Mouse (Mus musculus): ENCODE measurements around the gene Tomm22. TPM values are rescaled to one million over a fixed set of nuclear protein-coding genes. Genes with fewer than 3 reads are reported as not detected.

Tomm22 gene
- total RNA-seq, 2 experiments from 2014 or later, result 109 to 139 TPM

DNA sequence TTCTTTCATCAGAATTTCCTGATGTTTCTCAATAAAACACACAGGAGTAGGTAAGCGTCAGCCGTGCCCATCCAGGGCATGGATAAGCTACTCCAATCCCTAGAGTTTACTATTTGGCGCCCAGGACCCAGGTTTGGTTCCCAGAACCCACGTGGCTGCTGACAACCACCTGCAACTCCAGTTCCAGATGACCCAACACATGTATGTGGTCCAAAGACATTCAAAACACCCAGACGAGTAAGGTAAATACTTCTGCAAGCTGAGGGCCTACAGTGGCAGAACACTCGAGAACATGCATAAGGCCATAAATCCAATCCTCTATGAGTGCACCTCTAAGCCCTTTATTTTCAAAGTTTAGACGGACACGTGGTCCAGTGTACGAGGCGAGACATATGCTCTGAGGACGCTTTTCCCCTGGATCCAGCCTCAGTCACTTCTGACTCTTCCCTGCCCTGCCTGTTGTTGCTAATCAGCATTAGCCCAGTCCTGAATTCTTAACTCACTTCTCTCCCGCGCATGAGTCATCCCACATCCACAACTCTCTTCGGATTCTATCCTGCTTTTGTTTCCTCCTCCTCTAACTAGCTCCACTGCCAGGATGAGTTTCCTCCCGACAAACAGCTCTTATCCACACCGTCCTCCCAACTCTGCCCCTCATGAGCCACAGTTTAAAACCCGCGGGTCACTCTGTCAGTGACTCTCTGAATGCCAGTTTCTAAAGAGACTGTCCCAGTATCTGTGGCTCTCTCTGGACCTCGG lies 13.2 kb downstream of the Tomm22 start:
- no peak for DNase-seq
- intact Hi-C loops (cut with DNase I), result no loop called here

DNA sequence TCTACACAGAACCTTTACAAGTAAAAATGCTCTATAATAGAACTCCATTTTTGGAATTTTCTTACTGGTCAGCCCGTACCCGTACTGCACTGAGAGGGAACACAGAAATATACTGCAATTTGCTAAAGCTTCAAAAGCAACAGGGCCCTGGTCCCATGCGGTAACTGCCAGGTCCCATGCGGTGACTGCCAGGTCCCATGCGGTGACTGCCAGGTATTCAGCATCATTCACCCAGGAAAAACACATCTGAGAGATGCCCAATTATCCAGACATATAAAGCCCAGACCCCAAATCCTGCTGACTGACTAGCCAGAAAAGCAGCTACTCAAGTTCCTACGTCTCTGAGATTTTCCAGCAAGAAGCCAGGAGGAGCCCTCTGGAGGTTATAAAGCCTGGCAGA lies 14.0 kb downstream of the Tomm22 start:
- no peak for DNase-seq
- intact Hi-C loops (cut with DNase I), result no loop called here

DNA sequence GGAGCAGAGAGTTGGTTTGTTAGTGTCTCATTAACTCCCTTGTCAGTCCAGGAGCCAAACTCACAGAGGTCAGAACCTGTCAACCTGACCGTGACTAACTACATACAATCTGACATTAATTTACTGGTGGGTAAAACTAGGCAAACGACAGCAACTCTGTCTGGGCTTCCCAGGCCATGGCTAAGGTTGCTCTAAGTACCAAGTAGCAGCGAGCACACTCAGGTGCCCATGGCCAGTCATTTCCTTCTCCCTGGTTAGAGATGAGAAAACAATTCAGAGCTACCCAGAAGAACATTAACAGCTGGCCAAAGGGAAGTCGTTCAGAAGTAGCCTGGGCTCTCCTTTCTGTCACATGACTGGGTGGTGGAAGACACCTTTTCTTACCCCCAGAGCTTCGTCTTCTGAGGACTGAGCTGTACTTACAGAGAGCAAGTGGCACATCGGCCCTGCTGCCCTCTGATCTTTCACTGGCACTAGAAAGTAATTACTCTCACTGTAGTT lies 14.5 kb downstream of the Tomm22 start:
- intact Hi-C loops (cut with DNase I), result no loop called here
- DNase-seq, result no peak

DNA sequence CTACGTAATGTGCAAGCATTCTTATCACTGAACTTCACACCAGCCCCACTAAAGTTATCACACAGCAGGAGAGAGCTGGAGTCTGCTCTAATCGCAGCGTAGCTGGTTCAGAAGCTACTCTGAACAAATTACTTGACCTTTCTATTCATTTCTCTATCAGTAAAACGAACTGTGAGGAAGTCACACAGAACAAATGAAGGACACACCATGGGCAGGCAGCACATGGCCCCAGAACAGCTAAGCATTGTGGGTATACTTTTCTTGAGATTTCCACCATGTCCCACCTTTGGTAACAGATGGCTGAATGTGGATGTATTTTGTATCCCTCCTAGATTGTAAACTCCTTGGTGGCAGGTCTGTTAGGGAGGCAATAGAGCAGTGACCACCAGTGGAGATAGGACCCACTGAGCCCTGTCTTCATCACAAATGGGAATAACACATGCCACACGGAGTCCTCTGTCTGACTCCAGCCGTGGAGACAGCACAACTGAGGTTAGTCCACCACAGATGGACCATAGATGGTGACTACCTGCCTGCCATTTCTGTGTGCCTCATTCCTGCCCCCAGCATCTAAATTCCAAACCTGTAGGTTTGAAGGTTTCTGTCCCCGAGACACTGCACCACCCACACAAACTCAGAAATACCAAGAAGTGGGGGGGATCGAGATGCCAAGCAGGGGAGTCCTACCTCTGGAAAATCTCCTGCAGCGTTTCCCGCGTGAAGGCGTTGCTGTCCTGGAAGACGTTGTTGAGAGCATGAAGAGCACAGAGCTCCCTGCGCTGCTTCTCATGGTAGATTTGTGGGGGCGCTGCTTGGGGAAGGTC lies 15.6 kb downstream of the Tomm22 start:
- intact Hi-C loops (cut with DNase I), result loop anchor here (2.0 kb wide), 1 partner anchor 15 kb away; the partner anchor contains the start of gene Tomm22
- DNase-seq, result no peak

DNA sequence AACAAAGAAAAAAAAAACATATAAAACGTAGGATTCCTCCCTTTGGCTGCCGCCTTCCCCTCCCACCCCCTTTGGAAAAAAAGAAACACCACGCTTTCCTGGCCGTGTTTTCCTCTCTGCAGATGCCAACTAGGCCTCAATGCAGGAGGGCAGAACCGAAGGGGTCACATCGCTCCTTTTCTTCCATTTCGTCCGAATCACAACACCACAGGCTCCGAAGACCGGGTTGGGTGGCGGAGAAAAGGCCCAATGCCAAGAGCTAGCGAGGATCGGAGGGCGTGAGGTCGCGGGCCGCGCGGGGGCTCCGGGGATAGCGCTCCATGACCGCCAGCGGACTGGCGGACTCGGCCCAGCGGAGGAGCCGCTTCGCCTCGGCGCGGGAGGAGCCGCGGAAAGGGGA lies 16.5 kb downstream of the Tomm22 start:
- intact Hi-C loops (cut with DNase I), result loop anchor here (2.0 kb wide), 1 partner anchor 16 kb away; the partner anchor contains the start of gene Tomm22
- DNase-seq, result no peak

DNA sequence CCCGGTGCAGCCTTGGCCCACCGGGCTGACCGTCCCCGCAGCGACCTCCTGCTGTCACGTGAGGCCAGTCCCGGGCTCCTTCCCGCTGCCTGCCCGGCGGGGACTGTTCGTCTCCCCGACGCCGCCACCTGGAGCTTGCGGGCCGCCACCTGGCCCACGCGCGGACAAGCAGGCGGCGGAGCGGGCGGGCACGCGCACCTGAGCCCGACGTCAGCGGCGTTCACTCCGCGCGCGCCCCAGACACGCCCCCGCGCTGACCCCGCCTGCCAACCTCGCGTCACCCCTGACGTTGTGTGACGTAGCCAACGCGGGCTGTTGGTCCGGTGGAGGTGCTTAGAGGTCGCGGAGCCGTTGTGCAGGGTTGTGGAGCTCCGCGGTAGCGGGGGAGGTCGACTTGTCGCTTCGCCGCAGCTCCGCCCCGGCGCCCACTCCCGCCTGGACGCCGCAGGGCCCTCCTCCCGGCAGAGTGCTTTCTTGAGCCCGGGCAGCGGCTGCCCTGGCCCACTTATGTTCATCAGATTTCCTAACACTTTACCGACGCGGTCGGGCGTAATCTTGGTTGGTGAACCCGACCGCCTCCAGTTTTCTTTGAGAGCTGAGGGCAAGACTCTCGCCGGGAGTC lies 17.1 kb downstream of the Tomm22 start, which contains the start of gene Josd1:
TSS of gene Josd1 (minus strand) at position 274 of the 622 bp plus-strand sequence.
- intact Hi-C loops (cut with DNase I), result loop anchor here (2.0 kb wide), 1 partner anchor 17 kb away; the partner anchor contains the start of gene Tomm22
- DNase-seq, result peak; percentile 98

DNA sequence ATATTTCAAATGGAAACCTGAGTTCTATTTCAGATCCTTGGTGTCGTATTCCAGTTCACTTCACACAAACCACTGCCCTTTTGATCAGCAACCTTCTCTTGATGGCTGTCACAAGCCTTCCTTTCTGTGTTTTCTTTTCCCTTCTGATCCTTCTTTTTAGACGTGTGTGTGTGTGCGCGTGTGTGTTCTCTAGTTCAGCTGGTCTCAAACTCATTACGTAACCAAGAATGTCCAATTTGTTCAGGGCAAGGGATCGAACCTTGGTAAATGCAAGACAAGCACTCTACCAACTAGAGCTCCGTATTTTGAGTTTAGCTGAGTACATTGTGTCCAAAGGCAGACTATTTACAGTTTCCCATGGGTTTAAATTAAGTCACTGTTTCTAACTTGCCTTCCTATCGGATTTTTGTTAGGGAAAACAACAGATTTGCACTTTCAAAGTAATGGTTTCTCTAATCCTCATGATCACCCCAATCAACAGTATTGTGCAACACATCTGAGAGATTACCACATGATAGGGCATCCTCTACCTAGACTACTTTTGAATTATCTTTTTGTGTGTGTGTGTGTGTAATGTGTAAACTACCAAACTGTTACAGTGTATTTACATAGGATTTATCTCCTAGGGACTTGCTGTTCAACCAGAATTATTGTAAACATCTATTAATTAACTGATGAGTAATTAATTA lies 17.8 kb downstream of the Tomm22 start:
- DNase-seq, result no peak
- intact Hi-C loops (cut with DNase I), result no loop called here

DNA sequence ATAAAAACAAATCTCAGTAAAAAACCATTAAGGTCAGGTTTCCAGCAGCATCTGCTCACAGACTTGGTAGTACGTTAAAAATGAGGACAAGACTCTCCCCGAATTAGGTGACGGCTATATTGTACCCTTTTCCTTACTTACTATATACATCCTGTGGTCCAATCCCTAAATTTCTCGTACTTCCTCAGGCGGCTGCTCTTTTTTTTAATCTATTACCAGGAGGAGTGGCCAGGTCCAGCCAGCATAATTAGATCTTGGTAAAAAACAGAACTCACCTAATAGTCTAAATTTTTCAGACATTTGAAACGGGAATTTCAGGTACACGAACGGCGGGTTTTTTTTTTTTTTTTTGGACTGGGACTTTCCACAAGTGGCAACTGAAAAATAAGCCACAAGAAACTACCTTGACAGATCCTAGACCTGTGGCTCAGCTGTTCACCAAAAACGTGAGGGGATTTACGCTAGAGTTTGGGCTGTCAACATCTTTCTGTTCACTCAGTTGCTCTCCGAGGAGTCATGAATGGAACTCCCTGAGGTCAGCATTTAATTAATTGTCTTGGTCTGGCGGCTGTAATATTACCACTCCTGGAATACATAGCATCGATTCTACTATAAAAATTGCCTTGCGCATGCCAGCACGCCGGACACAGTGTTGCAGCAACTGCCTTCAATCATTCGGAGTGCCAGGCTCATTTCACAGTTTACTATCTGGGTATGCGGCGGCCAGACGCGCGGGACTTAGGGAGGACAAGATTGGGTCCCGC lies 19.2 kb downstream of the Tomm22 start:
- DNase-seq, result no peak
- intact Hi-C loops (cut with DNase I), result loop anchor here (5.0 kb wide), 1 partner anchor 47 kb away; no protein-coding TSS in a partner anchor

DNA sequence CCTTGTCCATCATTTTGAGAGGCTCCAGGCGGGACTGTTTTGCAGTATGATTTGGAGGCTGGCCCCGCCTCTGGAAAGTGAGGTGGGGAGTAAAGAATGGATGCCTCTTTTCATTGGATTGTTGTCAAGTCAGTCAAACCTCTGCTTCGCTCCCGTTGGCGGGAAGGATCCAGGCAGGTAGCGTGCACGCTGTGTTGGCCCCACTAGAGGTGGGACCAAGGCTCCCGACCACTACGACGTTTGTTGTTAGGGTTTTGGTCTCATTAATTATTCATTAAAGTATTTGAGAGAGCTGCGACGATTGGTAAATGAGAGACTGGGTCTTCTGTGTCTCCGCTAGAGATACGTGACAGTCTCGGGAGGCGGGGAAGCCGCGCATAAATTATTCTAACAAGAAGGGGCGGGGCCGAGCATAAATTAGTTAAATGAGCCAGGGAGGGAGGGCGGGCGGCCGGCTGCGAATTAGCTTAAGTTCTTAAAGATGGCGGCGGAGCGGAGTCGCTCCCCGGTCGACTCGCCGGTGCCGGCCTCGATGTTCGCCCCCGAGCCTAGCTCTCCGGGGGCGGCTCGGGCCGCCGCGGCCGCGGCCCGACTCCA lies 19.9 kb downstream of the Tomm22 start, which contains the start of gene Gtpbp1:
TSS of gene Gtpbp1 (plus strand) at position 420 of the 597 bp plus-strand sequence.
- peak; percentile 95 for DNase-seq
- intact Hi-C loops (cut with DNase I), result loop anchor here (5.0 kb wide), 1 partner anchor 47 kb away; no protein-coding TSS in a partner anchor

DNA sequence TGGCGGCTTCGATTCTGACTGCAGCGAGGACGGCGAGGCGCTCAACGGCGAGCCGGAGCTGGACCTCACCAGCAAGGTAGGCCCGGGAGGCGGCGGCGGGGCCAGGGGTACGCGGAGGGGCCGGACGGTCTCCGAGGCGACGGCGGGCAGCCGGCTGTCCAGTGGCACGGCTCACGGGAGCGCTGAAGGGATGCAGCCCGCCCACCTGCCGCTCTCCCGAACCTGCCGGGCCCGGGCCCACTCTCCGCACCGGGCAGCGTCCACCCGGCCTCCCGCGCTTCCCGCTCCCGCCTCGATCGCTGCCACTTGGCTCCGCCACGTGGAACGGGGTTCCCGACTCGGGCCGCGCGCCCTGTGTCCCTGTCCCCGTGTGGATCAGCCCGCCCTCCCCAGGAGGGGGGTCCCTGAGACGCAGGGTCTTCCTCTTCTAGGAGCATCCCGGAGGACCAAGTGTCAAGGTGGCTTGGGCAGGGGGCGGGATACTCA lies 20.4 kb downstream of the Tomm22 start:
- DNase-seq, result peak in 1 of 2 experiments; percentile 55
- intact Hi-C loops (cut with DNase I), result loop anchor here (5.0 kb wide), 1 partner anchor 46 kb away; no protein-coding TSS in a partner anchor

DNA sequence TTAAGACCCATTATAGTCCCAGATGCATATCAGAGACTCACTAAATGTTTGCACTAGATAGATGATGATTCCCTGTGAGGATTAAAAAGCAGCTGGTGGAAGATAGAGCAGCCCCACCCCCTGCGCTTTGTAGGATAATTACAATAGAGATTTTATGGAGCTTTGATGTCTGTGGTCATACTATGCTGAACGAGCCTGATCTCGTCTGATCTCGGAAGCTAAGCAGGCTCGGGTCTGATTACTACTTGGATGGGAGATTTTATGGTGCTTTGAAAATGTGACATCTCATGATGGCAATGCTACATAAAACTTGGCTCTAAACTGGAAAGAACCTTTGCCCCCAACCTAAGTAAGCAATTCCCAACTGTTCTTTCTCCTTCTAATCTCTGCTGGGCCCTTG lies 21.7 kb downstream of the Tomm22 start:
- intact Hi-C loops (cut with DNase I), result loop anchor here (5.0 kb wide), 1 partner anchor 45 kb away; no protein-coding TSS in a partner anchor
- no peak for DNase-seq

DNA sequence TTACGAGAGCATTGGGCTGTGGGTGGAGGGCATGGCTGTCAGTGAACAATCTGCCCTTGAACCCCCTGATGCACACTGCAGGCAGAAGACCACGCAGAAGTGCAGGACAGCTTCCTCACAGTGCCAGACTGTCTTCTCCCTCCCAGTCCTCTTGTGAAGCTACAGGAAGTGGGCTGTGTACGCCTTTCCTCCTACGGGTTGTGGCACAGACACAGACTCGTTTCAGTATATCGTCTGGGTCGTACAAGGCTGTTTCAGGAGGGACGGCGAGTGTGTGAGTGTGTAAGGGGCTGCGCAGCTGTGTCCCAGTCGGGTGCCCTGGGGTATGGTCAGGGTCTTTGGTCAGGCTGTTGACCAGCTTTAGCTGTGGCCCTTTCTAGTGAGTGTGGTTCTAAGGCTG lies 23.1 kb downstream of the Tomm22 start:
- intact Hi-C loops (cut with DNase I), result loop anchor here (5.0 kb wide), 1 partner anchor 44 kb away; no protein-coding TSS in a partner anchor
- DNase-seq, result no peak

DNA sequence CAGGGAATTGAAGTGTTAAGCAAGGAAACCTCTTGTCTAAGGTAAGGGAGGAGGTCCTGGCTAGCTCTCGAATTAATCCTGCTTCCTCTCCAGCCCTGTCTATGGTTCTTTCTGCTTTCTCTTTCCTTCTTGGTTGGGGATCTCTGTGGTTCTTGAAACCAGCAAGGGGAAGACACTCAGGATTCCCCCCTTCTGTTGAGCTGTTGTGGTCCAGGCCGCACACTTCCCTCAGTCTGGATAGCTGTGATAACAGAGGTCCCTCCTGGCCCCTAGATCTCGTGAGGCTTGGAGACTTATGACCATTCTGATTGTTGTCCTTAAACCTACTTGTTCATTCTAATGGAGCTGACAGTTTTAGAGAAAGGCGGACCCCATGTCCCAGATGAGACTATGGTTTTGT lies 23.9 kb downstream of the Tomm22 start:
- intact Hi-C loops (cut with DNase I), result loop anchor here (5.0 kb wide), 1 partner anchor 43 kb away; no protein-coding TSS in a partner anchor
- DNase-seq, result no peak

DNA sequence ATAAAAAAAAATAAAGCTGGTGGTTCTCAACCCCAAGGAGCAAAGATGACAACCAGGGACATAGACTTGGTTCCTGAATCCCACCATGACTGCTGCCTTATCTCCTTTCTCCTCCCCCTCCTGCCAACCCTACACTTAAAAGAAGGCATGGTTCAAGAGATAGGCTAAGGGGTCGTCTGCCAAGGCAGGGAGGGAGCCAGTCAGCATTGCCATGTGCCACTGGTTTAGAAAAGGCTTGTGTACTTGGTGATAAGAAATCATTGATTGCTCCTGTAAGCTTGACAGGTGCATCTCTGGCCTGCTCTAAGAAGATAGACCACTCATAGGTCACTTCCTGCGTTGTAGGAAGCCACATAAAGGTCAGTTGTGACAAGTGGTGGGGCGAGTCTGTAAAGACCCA lies 24.9 kb downstream of the Tomm22 start:
- no peak for DNase-seq
- intact Hi-C loops (cut with DNase I), result no loop called here

DNA sequence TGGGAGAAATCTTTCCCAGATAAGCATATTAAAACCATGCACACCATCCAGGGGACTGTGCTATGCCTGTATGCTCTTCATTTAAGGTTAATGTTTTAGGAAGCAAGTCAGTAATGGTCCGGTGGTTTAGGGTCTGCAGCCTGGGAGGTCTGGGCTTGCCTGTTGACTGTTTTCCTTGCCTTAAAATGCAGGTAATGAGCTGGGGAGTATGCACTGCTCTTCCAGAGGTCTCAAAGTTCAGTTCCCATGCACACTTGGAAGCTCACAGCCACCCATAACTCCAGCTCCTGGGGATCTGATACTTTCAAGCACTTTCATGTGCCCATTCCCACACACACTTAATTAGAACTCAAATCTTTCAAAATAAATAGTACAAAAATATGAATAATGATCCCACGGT lies 25.8 kb downstream of the Tomm22 start:
- intact Hi-C loops (cut with DNase I), result no loop called here
- DNase-seq, result no peak

DNA sequence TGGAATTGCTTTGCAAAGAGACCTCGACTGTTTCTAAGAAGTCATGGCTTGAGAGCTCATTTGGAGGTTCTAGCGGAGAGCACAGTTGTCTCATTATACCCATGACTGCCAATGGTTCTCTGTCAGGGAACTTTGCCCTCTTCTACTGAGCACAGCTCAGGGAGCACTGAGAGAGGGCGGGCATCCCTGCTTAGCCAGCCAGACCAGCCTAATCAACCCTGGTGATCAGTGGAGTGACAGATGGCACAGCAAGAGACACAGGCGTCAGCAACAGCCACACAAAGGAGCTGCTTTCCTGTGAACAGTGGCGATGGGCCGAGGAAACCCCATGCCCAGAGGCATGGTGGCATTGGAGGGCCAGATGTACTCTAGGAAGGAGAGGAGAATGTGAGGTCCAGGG lies 26.4 kb downstream of the Tomm22 start:
- intact Hi-C loops (cut with DNase I), result no loop called here

DNA sequence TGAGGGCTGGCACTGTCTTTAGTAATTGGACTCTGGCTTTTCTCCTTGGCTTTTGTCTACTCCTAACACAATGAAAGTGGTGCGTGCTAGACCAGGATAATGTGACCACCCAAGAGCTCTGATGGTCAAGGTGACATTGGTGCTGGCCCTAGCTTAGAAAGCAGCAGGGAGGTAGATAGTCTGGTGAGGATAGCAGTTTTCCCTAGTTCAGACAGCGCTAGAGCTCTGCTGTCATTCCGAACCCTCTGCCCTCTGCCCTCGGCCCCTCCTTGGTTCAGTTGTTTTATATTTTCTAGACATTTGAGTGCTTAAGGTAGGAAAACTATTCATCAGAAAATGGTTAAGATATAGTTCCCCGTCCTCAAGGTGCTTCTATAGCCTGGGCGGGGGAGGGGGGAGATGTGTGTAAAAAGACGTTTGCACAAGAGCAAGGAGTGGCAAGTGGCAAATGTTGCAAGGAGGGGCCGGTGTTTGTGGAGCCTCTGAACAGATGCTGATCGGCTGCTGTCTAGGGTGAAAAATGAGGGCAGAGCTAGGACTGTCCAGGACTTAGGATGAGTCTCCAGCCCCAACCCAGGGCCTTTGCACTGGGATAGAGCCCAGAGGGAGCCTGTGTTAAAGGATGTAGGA lies 27.0 kb downstream of the Tomm22 start:
- DNase-seq, result no peak
- intact Hi-C loops (cut with DNase I), result no loop called here

More for the DNA sequence above, 26.4 kb downstream of the Tomm22 start:
- no peak for DNase-seq

Measured in heart, postnatal 14 days (tissue).